Mouse (Mus musculus) MEL (cell line): Measurements from ENCODE around the gene Usp40.

Source experiments
- CTCF ChIP-seq, 3 experiments: IDR thresholded peaks in 2 of 3; conservative IDR thresholded peaks in 1 of 3; 2 replicates each; pipeline ENCODE4 v1.5.1; 2011 to 2012; ENCODE audit warnings: low read length in 3 of 3, low read depth in 2 of 3, mild to moderate bottlenecking in 2 of 3, improper control_type of control experiment in 1 of 3, inconsistent platforms in 1 of 3, mixed read lengths in 1 of 3, moderate library complexity in 1 of 3; ENCODE audit not compliant: control insufficient read depth in 1 of 3, insufficient read depth in 1 of 3, poor library complexity in 1 of 3, severe bottlenecking in 1 of 3
- EP300 ChIP-seq, 2 experiments: IDR thresholded peaks; 2 replicates each; pipeline ENCODE4 v1.6.1; 2011; ENCODE audit warnings: improper control_type of control experiment in 2 of 2, low read length in 2 of 2, low read depth in 1 of 2, mild to moderate bottlenecking in 1 of 2
- POLR2A ChIP-seq, 2 experiments: IDR thresholded peaks; 2 replicates each; pipeline ENCODE4 v1.6.1; 2011 to 2012; ENCODE audit warnings: low read length in 2 of 2, mild to moderate bottlenecking in 2 of 2, control low read depth in 1 of 2, improper control_type of control experiment in 1 of 2, low read depth in 1 of 2, moderate library complexity in 1 of 2; ENCODE audit not compliant: control insufficient read depth in 1 of 2, insufficient read depth in 1 of 2, poor library complexity in 1 of 2
- TCF12 ChIP-seq: IDR thresholded peaks from 2 replicates; pipeline ENCODE4 v1.6.1; 2014; ENCODE audit warnings: low read depth, mild to moderate bottlenecking, inconsistent platforms, low read length, improper control_type of control experiment, moderate library complexity

GRCm38 (mm10) chr1:87899701-87900100 is 108.7 kb downstream of the Usp40 start:
- TF ChIP-seq CTCF (IDR thresholded peaks at IDR 0.05 in 2 of 3, conservative IDR thresholded peaks at IDR 0.05 in 1 of 3; ENCODE audit: control insufficient read depth in 1 of 3, insufficient read depth in 1 of 3, low read depth in 2 of 3, low read length in 3 of 3, poor library complexity in 1 of 3, severe bottlenecking in 1 of 3) (no peak), POLR2A (IDR thresholded peaks at IDR 0.05; ENCODE audit: control insufficient read depth in 1 of 2, insufficient read depth in 1 of 2, low read depth in 1 of 2, low read length in 2 of 2, poor library complexity in 1 of 2) (no peak), EP300 (IDR thresholded peaks at IDR 0.05; ENCODE audit: low read depth in 1 of 2, low read length in 2 of 2) (no peak), TCF12 (no peak)
